Mouse (Mus musculus) lung, adult 2 months (tissue): ENCODE data around the gene Engase.

ENCODE experiments used
- CTCF ChIP-seq: fragments of 200-500 bp; IDR thresholded peaks from 2 replicates; pipeline ENCODE4 v1.5.1; 2011; ENCODE audit warnings: mild to moderate bottlenecking, low read length, control low read depth; ENCODE audit not compliant: insufficient read depth
- POLR2A ChIP-seq: fragments of 200-500 bp; IDR thresholded peaks from 2 replicates; pipeline ENCODE4 v1.6.1; 2011; ENCODE audit warnings: low read depth, mild to moderate bottlenecking, control low read depth, low read length, borderline replicate concordance; ENCODE audit errors: extremely low read depth

DNA sequence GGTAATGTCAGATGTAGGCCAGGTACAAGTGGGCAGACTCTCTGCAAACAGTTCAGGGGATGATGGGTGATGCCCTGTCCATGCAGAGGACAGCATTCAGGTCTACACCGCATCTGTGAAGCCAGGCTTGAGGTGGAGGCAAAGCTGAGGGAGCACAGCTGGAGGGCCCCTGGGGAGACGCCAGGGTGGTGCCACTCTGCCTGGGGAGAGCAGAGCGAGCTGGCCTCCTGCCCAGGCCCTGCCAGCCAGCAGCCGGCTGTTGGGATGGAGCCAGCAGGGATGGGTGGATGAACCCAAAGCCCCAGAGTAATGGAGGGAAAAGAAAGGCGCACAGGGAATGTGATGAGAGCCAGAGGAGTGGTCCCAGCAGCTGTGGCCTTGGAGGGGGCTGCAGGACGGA is 35.2 kb downstream of the Engase start:
- no peak for TF ChIP-seq CTCF
- no peak for TF ChIP-seq POLR2A
